Mouse (Mus musculus) left cerebral cortex, adult 11 months (tissue): ENCODE measurements around the gene Ehbp1l1.

Source experiments
- DNase-seq: peaks from one replicate; pipeline ENCODE4 v3.0.0; 2022; ENCODE audit warnings: low spot score

The Ehbp1l1 gene

DNA sequence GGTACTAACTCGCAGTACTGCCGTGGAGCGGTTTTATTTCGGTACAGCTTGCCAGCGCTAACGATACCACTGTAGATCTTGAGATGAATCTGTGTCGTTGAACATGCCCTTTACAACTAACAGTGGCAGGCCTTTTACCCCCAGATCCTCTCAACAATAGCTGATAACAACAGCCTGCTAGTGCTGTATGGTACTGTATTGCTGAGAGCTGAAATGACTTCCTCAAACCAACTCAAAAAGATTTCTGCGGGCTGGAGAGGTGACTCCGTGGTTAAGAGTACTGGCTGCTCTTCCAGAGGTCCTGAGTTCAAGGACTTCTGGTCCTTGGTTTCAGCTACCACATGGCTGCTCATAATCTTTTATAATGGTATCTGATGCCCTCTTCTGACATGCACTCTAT is 8.2 kb upstream of the Ehbp1l1 start:
- no peak for DNase-seq

- peak; percentile 90 for DNase-seq
These were observed 5.3 kb upstream of the Ehbp1l1 start for GRCm38 (mm10) chr19:5731264-5731978.

- no peak for DNase-seq
These were observed 4.4 kb upstream of the Ehbp1l1 start for GRCm38 (mm10) chr19:5730314-5731186.

- peak; percentile 74 for DNase-seq
These were observed 3.3 kb upstream of the Ehbp1l1 start, which contains the start of gene Fam89b for GRCm38 (mm10) chr19:5729444-5729815. Gene Fam89b (minus strand): TSS chr19:5729653.

DNA sequence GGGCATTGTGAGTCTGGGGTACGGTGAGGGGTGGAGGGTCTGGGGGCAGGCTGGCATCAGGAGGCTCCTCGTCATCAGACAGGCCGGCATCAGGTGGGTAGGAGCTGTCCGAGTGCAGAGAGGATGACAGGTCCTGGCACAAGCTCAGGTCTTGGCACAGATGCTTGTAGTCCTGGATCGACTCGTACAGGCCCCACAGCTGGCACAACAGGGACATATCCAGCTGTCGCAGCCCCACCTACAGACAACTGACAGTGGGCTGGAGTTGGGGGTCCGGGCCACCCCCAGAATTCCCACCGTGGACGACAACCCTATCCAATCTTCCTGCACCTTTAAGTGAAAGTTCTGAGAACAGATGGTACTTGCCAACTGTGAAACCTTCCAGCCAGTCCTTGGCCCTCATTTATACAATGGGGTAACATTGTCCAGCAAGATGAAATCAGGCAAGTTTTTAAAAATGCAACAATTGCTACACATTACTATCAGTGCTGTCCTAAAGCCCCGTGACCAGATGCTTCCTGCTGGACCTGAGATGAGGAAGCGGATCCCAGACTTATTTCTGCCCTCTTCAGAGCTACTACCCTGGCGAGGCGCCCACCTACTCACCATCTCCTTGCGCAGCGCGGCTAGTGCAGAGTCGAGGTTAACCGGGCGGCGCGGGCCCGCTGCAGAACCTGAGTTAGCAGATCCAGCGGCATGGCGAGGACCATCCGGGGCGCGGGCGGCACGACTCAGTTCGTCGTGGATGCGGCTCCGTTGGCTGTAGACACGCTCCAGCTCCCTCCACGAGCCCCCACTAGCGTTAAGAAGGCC is 2.7 kb upstream of the Ehbp1l1 start:
- no peak for DNase-seq

DNA sequence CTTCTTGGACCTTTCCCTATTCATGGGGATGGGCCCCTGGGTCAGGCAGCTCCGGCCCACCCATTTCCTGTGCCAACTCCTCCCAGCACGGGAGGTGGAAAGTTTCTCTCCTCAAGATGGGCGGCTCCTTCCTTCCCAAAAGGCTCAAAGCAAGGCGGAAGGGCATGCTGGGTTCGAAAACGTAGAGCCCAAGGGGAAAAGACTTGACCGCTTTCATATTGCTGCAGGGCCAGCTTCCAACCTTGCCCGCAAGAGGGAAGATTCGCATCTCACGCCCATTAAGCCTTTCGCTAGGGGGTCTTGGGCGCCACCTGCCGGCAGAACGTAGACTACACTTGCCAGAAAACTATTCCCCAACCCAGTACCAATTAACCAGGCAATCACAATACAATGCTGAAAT is 1.6 kb upstream of the Ehbp1l1 start:
- DNase-seq = peak; percentile 74

DNA sequence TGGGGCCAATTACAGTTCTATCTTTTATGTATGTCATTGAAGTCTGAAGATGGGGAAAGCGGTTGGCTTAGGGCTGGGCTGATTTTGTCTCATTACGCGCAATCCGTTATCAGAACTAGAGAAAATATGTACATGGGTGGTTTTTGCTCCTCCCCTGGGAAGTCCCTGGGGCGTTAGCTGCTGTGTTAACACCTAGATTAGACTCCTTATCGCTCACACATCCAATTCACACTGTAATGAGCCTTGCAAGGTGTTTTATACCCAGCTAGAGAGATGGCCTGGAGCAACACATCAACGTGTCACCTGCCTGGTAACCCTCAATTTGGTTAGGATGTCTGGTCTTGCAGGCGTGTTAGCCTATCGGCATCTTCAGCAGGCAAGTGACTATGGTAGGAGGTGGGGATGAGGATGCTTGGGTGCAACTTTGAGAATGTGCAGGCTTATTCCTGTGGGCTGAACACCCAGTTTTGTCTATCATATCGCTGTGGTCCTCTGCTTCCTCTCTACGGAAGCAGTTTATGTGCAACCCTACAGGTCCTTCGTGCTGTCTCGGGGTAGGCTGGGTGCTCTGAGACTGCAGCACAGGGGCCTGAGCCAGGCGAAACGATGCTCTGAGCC is 953 bp upstream of the Ehbp1l1 start:
- no peak for DNase-seq

GRCm38 (mm10) chr19:5725029-5725707 is 949 bp downstream of the Ehbp1l1 start:
- no peak for DNase-seq

- no peak for DNase-seq
These were observed 1.6 kb downstream of the Ehbp1l1 start for GRCm38 (mm10) chr19:5724549-5724941.

- DNase-seq = no peak
These were observed 2.1 kb downstream of the Ehbp1l1 start for GRCm38 (mm10) chr19:5723934-5724548.

- DNase-seq = no peak
These were observed 3.2 kb downstream of the Ehbp1l1 start for GRCm38 (mm10) chr19:5722848-5723425.

- DNase-seq = no peak
These were observed 4.9 kb downstream of the Ehbp1l1 start for GRCm38 (mm10) chr19:5721233-5721632.

GRCm38 (mm10) chr19:5716955-5717354 is 9.2 kb downstream of the Ehbp1l1 start:
- no peak for DNase-seq

GRCm38 (mm10) chr19:5715793-5716688 is 10.1 kb downstream of the Ehbp1l1 start:
- DNase-seq = no peak

- DNase-seq = no peak
These were observed 12.4 kb downstream of the Ehbp1l1 start for GRCm38 (mm10) chr19:5713730-5714129.

DNA sequence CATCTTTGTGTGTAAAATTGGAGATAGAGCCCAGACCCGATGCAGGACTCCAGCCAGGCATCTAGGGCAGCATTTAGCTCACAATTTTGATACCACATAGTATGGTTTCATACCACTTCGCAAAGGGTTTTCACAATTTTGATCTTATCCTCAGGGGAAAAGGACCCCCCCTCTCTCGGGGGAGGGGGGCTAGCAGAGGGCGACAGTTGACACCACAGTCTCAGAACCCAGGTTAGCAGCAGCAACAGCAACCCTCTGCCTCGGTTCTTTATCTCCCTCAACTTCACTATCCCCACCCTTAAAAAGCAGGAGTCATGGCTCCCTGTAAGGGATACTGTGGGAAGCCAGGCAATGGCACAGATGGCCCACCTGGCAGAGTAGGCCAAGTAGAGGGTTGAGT is 12.9 kb downstream of the Ehbp1l1 start:
- no peak for DNase-seq

- no peak for DNase-seq
These were observed 14.1 kb downstream of the Ehbp1l1 start for GRCm38 (mm10) chr19:5711907-5712460.

GRCm38 (mm10) chr19:5711218-5711617 is 14.9 kb downstream of the Ehbp1l1 start:
- DNase-seq = no peak

DNA sequence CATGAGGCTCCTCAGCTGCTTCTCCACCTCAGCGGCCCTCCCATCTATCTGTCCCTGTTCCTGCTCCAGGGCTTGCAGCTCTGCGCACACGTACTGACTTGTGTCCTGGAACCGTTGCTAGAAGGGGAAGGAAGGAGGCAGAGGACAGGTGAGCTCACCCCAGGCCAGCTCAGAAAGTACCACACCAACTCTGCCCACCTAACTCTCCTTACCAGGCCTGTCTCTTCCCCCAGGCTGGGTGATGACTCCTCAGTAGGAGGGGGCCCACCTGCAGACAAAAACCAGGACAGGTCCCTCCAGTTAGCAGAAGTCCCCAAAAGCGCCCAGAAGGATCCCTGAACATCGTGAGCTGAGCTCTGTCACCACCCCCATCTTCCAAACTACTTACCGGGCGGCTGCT is 15.5 kb downstream of the Ehbp1l1 start:
- DNase-seq = no peak
